Mouse (Mus musculus) mouse trophoblast stem cell (cell line): ENCODE measurements around the gene Prph.
"Not testable (repeated sequence)": the region's sequence is repeated elsewhere in the genome, so short reads cannot be mapped to it uniquely, and the experiment has no call there.

Source experiments
- in situ Hi-C, 2 experiments: fragments of 300-500 bp; cut with MseI, MboI; formaldehyde crosslinking; loops; 2 replicates in 1 of 2; 3 replicates in 1 of 2; pipeline ENCODE4 v1.15.1; 2025

Prph gene

GRCm38 (mm10) chr15:99032726-99033250 lies 22.2 kb upstream of the Prph start:
- in situ Hi-C loops: no loop called here

- in situ Hi-C loops: no loop called here
These were observed 21.3 kb upstream of the Prph start for GRCm38 (mm10) chr15:99033498-99034270.

GRCm38 (mm10) chr15:99035431-99035830 lies 19.5 kb upstream of the Prph start:
- in situ Hi-C loops: no loop called here

DNA sequence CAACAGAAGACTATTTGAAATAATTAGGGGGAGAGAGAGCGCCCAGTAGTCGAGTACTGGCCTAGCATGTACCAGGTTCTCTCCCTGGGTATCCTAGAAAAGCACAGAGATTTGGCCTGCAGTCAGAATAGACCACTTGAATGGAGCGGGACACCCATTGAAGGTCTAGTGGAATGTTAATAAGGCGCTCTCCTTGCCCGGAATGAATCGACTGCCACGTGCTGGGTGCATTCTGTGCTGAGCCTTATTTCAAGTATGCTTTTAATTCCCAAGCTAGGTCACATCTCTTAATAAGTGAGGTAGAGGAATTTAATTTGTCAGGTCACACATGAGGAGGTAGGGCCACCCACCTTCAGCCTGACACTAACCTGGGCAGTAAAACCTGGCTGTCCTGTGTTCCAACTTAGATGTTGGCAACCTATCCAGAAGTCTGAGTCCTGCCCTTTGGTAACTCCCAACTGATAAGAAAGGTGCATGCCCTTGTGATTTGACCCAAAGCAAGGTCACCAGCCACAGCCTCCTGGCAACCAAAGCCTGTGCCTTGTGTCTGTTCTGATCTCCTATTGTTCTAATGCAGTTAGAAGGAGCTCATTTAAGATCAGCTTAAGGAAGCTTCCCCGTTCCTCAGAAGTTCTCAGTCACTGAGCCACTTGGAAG lies 18.6 kb upstream of the Prph start:
- in situ Hi-C loops: no loop called here

- in situ Hi-C loops: no loop called here
These were observed 16.9 kb upstream of the Prph start for GRCm38 (mm10) chr15:99038025-99038424.

DNA sequence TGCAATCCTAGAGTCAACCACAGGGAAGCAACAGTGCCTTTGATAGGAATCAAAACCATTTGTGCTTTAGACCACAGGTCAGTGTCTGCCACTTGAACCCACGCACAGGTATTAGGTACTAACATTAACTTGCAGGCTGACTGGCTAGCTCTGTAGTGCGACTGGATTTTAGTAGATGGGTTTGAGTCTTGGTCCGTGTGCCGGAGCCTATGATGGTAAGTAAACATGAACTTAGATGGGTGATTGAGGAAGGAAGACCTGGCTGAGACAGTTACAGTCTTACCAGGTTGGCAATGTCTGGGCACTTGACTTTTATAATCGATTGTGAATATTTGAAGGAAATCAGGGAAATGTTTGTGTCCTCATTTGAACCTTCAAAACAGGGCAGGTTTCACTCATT lies 16.2 kb upstream of the Prph start:
- in situ Hi-C loops: no loop called here

GRCm38 (mm10) chr15:99039306-99039705 lies 15.7 kb upstream of the Prph start:
- in situ Hi-C loops: no loop called here

DNA sequence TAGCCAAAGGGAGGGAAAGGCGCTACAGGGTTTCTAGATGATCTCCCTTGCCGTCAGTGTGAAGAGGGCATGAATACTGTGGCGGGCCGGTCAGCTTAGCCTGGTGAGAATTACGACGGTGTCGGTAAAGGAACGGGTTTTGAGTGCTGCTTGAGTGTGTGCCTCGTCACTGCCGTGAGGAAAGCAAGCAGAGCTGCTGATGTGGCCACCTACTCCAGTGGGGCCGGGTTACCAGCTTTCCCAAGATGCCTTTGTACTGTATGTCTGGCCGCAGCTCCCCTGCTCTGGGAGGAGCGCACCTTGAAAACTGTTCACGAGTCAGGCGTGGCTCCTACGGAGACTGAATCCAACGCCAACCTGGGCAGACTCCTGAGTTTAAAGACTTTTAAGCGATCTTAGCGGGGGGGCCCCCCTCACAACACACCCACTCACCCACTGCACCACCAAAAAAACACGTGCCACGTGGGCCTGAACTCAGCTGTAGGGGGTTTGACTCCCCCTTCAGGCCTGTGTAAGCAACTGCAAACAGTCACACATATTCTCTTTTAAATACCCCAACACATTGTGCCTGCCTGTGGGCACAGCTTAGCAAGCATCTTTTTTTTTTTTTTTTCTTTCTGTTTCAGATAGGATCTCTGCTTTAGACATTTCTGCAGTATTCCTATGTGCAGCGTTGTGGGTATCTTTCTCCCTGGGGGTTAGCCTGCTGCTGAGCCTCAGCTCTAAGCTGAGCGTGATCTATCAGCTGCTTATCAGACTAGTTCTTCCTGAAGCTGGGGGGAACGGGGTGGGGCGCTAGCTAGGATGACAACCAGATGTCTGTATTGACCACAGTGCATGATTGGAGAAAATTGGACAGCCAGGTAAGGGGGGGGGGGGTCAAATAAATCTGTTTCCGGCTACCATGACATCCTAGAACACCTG lies 14.7 kb upstream of the Prph start:
- in situ Hi-C loops: no loop called here

DNA sequence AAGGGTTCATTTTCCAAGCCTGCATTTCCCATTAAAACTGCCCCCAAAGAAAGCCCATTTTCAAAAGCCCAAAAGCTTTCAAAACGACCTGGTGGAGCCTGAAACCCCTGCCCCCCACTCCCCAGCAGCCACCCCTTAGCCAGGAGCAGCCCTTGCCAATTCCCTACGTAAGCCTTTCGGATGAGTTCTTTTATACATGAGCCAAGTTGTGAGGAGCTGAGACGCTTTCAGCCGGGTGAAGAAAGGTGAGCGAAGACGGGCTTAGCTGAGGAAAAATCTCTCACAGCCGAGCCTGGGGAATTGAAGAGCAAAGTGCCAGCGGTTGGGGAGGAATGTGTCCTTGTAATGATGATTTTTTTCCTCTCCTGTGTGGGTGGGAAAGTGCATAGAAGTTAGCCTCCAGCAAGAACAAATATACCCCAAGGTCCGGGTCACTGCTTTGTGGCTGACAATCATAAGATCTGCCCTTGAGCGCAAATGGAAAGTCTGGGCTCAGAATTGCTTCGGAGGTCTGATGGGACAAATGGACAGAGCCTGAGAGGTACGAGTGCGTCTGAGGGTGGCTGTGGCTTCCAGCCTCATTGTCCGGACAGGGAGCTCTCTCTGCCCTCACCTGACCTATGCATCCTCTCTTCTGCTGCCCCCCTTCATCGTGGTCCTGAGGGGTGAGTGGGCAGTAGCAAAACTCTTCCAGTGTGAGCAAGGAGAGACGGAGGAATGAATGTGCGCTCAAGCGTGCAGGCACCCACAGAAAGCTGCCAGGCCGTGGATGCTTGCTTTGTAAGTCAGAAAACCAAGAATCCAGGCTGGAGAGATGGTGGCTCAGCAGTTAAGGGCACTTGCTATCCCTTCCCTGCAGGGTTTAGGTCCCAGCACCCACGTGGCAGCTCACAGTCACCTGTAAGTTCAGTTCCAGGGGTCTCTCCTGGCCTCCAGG lies 13.8 kb upstream of the Prph start:
- in situ Hi-C loops: no loop called here

DNA sequence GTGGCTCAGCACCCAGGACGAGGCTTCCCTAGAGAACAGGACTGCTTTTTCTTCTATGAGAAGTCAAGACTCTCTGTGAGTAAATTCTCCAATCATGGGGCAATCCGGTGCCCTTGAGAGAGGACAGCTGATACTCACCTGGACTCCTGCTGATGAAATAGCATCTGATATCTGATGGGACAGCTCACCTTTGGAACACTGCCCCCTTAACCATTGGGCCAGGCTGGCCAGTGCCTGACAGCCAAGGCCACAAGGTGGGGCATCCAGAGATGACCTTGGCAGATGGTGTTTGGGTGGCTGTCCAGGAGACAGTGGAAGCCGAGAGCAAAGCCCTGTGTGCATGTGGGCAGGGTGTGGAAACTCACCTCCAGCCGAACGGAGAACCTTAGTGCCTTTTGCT lies 12.6 kb upstream of the Prph start:
- in situ Hi-C loops: no loop called here

GRCm38 (mm10) chr15:99044854-99045253 lies 10.1 kb upstream of the Prph start:
- in situ Hi-C loops: no loop called here

DNA sequence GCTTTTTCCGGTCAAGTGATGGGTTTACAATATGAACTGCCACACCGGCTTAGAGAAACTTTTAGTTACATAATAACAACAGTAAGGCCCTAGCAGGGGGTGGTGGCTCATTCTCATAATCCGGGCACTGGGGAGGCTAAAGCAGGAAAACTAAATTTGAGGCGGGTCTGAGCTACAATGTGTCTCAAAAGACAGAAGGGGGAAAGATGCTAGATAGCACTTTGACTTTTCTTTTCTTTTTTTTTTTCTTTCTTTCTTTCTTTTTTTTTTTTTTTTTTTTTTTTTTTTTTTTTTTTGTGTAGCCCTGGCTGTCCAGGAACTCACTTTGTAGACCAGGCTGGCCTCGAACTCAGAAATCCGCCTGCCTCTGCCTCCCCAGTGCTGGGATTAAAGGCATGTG lies 9.2 kb upstream of the Prph start:
- in situ Hi-C loops: not testable (repeated sequence)

DNA sequence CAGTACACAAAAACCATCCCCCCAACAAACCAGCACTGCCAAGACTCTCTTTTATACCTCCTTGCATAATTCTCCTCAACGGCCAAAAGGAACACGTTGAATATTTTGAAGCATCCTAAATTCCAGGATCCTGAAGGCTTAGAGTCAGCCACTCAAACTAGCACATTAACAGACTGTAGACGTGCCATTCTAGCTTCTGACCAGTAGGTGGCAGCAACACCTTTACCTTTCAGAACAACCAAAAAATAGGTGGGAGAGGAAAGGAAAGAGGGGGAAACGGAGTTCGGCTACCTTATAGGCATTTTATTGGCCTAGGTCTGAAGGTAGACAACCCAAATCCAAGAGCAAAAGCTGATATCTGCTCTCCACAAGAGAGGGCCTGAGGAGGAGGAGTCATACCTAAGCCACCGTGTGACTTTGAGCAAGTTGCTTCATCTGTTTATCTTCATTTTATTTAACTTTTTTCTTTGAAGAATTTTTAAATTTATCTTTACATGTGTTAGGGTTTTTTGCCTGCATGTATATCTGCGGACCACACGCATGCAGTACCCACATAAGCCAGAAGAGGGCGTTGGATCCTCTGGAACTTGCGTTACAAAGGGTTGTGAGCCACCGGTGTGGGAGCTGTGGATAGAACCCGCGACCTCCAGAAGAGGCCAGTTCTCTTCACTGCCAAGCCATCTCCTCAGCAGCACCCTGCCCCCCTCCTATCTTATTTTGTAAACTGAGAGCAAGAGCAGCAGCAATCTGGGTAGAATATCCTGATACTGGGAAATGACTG lies 5.3 kb upstream of the Prph start:
- in situ Hi-C loops: no loop called here

DNA sequence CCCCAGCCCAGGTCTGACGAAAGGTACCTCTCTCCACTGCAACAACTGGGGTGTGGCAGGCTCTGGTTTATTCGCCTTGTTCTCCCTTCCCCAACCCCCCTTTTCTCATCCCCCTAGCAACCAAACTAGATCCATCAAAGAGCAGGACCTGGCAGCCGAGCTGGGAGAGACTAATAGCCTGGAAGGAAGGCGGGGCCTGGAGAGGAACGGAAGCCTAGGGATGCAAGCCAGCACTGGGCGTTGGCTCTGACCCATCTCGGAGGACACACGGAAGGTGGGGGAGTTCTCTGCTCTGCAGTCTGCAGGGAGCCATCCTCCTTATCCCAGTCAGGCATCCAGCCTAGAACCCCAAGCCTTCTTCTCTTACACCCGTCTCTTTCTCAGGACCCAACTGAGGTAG lies 1.6 kb upstream of the Prph start:
- in situ Hi-C loops: no loop called here

DNA sequence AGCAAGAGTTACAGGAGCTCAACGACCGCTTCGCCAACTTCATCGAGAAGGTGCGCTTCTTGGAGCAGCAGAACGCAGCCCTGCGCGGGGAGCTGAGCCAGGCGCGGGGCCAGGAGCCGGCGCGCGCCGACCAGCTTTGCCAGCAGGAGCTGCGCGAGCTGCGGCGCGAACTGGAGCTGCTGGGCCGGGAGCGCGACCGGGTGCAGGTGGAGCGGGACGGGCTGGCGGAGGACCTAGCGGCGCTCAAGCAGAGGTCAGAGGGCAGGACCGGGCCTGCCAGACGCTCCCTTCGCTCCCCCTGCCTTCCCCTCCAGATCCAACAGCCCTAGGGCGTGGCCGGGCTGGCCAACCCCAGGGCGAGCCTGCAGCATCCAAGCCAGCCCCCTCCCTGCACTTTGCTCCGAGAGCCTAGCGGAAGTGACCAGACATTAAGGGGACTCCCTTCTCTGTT lies 562 bp downstream of the Prph start:
- in situ Hi-C loops: no loop called here

GRCm38 (mm10) chr15:99056332-99056731 lies 1.4 kb downstream of the Prph start:
- in situ Hi-C loops: no loop called here

- in situ Hi-C loops: no loop called here
These were observed 10.7 kb downstream of the Prph start for GRCm38 (mm10) chr15:99065557-99066165.

DNA sequence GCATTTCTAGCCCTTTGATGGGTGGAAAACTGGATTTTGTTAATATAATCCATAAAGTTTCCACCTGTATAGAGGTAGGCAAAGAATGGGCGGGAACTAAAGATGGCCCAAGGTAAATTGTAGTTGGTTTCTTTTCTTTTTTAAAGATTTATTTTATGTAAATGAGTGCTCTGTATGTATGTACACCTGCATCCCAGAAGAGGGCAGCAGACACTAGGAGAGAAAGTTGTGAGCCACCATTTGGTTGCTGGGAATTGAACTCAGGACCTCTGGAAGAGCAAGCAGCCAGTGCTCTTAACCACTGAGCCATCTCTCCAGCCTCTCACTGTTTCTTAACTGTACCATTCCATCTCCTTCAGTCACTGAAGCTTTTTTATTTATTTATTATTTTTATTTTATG lies 17.0 kb downstream of the Prph start:
- in situ Hi-C loops: no loop called here

DNA sequence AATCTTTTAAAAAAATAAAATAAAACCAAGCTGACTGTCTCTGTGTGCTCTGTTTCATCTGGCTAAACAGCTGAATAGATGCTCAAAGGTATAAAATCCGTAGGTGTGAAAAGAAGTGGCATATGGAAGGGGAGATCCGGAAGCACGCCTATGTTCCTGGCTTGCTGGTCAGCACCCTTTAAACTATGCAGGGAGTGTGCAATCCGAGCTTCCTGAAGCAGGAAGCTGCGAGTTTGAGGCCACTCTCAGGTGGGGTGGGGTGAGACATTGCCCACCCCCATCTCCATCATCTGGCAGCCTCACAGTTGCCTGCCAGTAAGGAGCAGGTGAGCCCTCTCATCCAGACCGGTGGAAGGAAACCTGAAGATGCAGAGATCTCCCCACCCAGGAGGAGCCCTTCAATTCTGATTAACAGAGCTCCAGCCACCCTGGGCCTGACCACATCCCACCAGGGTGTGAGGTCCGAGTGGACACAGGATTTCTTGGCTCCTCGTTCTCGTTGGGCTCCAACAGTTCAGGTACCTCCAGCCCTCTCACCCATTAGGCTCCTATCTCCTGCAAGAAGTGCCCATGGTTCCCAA lies 19.1 kb downstream of the Prph start, which contains the start of gene Troap:
TSS of gene Troap (plus strand) at position 557 of the 581 bp plus-strand sequence.
- in situ Hi-C loops: no loop called here
